Mouse (Mus musculus) small intestine, adult 2 months (tissue): ENCODE data around the gene Kcnd3.

Experiments used
- CTCF ChIP-seq: fragments of 200-500 bp; IDR thresholded peaks from 2 replicates; pipeline ENCODE4 v1.5.1; 2012; ENCODE audit warnings: low read depth, mild to moderate bottlenecking, control low read depth, inconsistent platforms, low read length, moderate library complexity, mixed read lengths; ENCODE audit not compliant: insufficient replicate concordance, insufficient read length; ENCODE audit errors: extremely low read depth
- POLR2A ChIP-seq: fragments of 200-500 bp; IDR thresholded peaks from 2 replicates; pipeline ENCODE4 v1.6.1; 2012; ENCODE audit warnings: low read depth, mild to moderate bottlenecking, control low read depth, inconsistent platforms, low read length, moderate library complexity

DNA sequence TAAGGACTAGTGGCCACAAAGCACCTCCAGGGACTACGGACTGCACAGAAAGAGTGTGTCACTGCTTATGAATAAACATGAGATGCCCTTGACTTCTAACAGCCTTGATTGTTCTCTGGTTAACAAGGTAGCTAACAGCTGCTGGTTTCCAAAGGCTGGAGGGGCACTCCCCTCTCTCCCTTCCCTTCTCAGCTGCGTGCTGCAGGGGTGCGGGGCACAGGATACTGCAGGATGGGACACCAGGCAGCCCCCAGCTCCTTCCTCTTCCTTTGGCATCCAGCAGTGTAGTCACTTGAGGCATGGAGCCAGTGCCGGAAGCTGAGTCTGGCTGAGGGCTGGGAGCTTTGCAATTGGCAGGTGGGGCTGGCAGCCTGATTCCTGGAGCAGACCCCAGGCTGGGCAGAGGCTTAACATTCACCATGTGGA, 133.6 kb downstream of the Kcnd3 start:
- TF ChIP-seq POLR2A (no peak), CTCF (no peak)
